Mouse (Mus musculus): ENCODE data around the gene Bco2. TPM values are rescaled to one million over a fixed set of nuclear protein-coding genes. Genes with fewer than 3 reads are reported as not detected.

Bco2 gene
- polyA plus RNA-seq, 1 experiment: 5.3 TPM

- H3K36me3 ChIP-seq (ENCODE audit: control insufficient read depth, insufficient read depth, low read length): no peaks in the 10 kb centered on the region
- H3K27me3 ChIP-seq (replicated peaks; ENCODE audit: control insufficient read depth, insufficient read depth, low read length): no peaks in the 10 kb centered on the region
- TF ChIP-seq POLR2A (IDR thresholded peaks at IDR 0.05; ENCODE audit: low read depth, low read length) (no peak), CTCF (conservative IDR thresholded peaks at IDR 0.05; ENCODE audit: insufficient read depth, insufficient read length, low read depth, low read length) (no peak)
- H3K27ac ChIP-seq (ENCODE audit: insufficient read depth, low read depth, low read length): no peak overlapping the region
- DNase-seq: peak; percentile 28
- H3K4me1 ChIP-seq (ENCODE audit: control insufficient read depth, insufficient read depth, low read length): 0 out of 2 replicates have a peak, but pooled peaks cover 2% of the 10 kb centered on the region
- WGBS: 51% methylated on average over 7 of the region's 7 CpGs
- no peak overlapping the region for H3K4me3 ChIP-seq (ENCODE audit: insufficient read depth, low read depth, low read length)
These were observed 47.4 kb downstream of the Bco2 start for GRCm38 (mm10) chr9:50507570-50507969.

- H3K36me3 ChIP-seq (ENCODE audit: control insufficient read depth, insufficient read depth, low read length): no peaks in the 10 kb centered on the region
- H3K4me3 ChIP-seq (ENCODE audit: insufficient read depth, low read depth, low read length): no peak overlapping the region
- 25% methylated on average over 6 of the region's 6 CpGs for WGBS
- H3K27me3 ChIP-seq (replicated peaks; ENCODE audit: control insufficient read depth, insufficient read depth, low read length): no peaks in the 10 kb centered on the region
- H3K27ac ChIP-seq (ENCODE audit: insufficient read depth, low read depth, low read length): no peak overlapping the region
- H3K4me1 ChIP-seq (ENCODE audit: control insufficient read depth, insufficient read depth, low read length): 0 out of 2 replicates have a peak, but pooled peaks cover 2% of the 10 kb centered on the region
- no peak for TF ChIP-seq CTCF (conservative IDR thresholded peaks at IDR 0.05; ENCODE audit: insufficient read depth, insufficient read length, low read depth, low read length)
- TF ChIP-seq POLR2A (IDR thresholded peaks at IDR 0.05; ENCODE audit: low read depth, low read length): no peak
- no peak for DNase-seq
These were observed 49.6 kb downstream of the Bco2 start for GRCm38 (mm10) chr9:50505405-50505804.

GRCm38 (mm10) chr9:50502949-50503348 is 52.0 kb downstream of the Bco2 start:
- Histone ChIP-seq H3K27me3 (replicated peaks; ENCODE audit: control insufficient read depth, insufficient read depth, low read length) (no peaks in the 10 kb centered on the region), H3K36me3 (ENCODE audit: control insufficient read depth, insufficient read depth, low read length) (no peaks in the 10 kb centered on the region), H3K4me3 (ENCODE audit: insufficient read depth, low read depth, low read length) (no peak overlapping the region), H3K27ac (ENCODE audit: insufficient read depth, low read depth, low read length) (no peak overlapping the region), H3K4me1 (ENCODE audit: control insufficient read depth, insufficient read depth, low read length) (0 out of 2 replicates have a peak, but pooled peaks cover 2% of the 10 kb centered on the region)
- no peak for DNase-seq
- TF ChIP-seq CTCF (conservative IDR thresholded peaks at IDR 0.05; ENCODE audit: insufficient read depth, insufficient read length, low read depth, low read length) (no peak), POLR2A (IDR thresholded peaks at IDR 0.05; ENCODE audit: low read depth, low read length) (no peak)
- WGBS: 93% methylated on average over 3 of the region's 3 CpGs

GRCm38 (mm10) chr9:50500974-50501501 is 53.9 kb downstream of the Bco2 start:
- Histone ChIP-seq H3K27ac (ENCODE audit: insufficient read depth, low read depth, low read length) (no peak overlapping the region), H3K36me3 (ENCODE audit: control insufficient read depth, insufficient read depth, low read length) (no peaks in the 10 kb centered on the region), H3K27me3 (replicated peaks; ENCODE audit: control insufficient read depth, insufficient read depth, low read length) (no peaks in the 10 kb centered on the region), H3K4me1 (ENCODE audit: control insufficient read depth, insufficient read depth, low read length) (0 out of 2 replicates have a peak, but pooled peaks cover 2% of the 10 kb centered on the region), H3K4me3 (ENCODE audit: insufficient read depth, low read depth, low read length) (peak overlapping the region; percentile 21; the same call in 1 of the 2 replicates)
- no peak for TF ChIP-seq CTCF (conservative IDR thresholded peaks at IDR 0.05; ENCODE audit: insufficient read depth, insufficient read length, low read depth, low read length)
- TF ChIP-seq POLR2A (IDR thresholded peaks at IDR 0.05; ENCODE audit: low read depth, low read length): no peak
- 28% methylated on average over 14 of the region's 14 CpGs for WGBS
- DNase-seq: peak; percentile 44

- Histone ChIP-seq H3K27me3 (replicated peaks; ENCODE audit: control insufficient read depth, insufficient read depth, low read length) (no peaks in the 10 kb centered on the region), H3K4me1 (ENCODE audit: control insufficient read depth, insufficient read depth, low read length) (0 out of 2 replicates have a peak, but pooled peaks cover 2% of the 10 kb centered on the region), H3K27ac (ENCODE audit: insufficient read depth, low read depth, low read length) (no peak overlapping the region), H3K4me3 (ENCODE audit: insufficient read depth, low read depth, low read length) (no peak overlapping the region), H3K36me3 (ENCODE audit: control insufficient read depth, insufficient read depth, low read length) (no peaks in the 10 kb centered on the region)
- 64% methylated on average over 15 of the region's 15 CpGs for WGBS
- TF ChIP-seq CTCF (conservative IDR thresholded peaks at IDR 0.05; ENCODE audit: insufficient read depth, insufficient read length, low read depth, low read length) (no peak), POLR2A (IDR thresholded peaks at IDR 0.05; ENCODE audit: low read depth, low read length) (no peak)
- no peak for DNase-seq
These were observed 54.5 kb downstream of the Bco2 start for GRCm38 (mm10) chr9:50500467-50500973.

GRCm38 (mm10) chr9:50499781-50500180 is 55.2 kb downstream of the Bco2 start:
- H3K4me3 ChIP-seq (ENCODE audit: insufficient read depth, low read depth, low read length): no peak overlapping the region
- no peaks in the 10 kb centered on the region for H3K36me3 ChIP-seq (ENCODE audit: control insufficient read depth, insufficient read depth, low read length)
- WGBS: 74% methylated on average over 3 of the region's 3 CpGs
- DNase-seq: no peak
- TF ChIP-seq POLR2A (IDR thresholded peaks at IDR 0.05; ENCODE audit: low read depth, low read length) (no peak), CTCF (conservative IDR thresholded peaks at IDR 0.05; ENCODE audit: insufficient read depth, insufficient read length, low read depth, low read length) (no peak)
- no peaks in the 10 kb centered on the region for H3K27me3 ChIP-seq (replicated peaks; ENCODE audit: control insufficient read depth, insufficient read depth, low read length)
- H3K4me1 ChIP-seq (ENCODE audit: control insufficient read depth, insufficient read depth, low read length): no peaks in the 10 kb centered on the region
- no peak overlapping the region for H3K27ac ChIP-seq (ENCODE audit: insufficient read depth, low read depth, low read length)

GRCm38 (mm10) chr9:50498815-50499214 is 56.2 kb downstream of the Bco2 start:
- DNase-seq: no peak
- H3K27me3 ChIP-seq (replicated peaks; ENCODE audit: control insufficient read depth, insufficient read depth, low read length): no peaks in the 10 kb centered on the region
- TF ChIP-seq CTCF (conservative IDR thresholded peaks at IDR 0.05; ENCODE audit: insufficient read depth, insufficient read length, low read depth, low read length): no peak
- no peak for TF ChIP-seq POLR2A (IDR thresholded peaks at IDR 0.05; ENCODE audit: low read depth, low read length)
- no peaks in the 10 kb centered on the region for H3K36me3 ChIP-seq (ENCODE audit: control insufficient read depth, insufficient read depth, low read length)
- H3K4me3 ChIP-seq (ENCODE audit: insufficient read depth, low read depth, low read length): no peak overlapping the region
- H3K27ac ChIP-seq (ENCODE audit: insufficient read depth, low read depth, low read length): no peak overlapping the region
- H3K4me1 ChIP-seq (ENCODE audit: control insufficient read depth, insufficient read depth, low read length): no peaks in the 10 kb centered on the region
- 64% methylated on average over 16 of the region's 16 CpGs for WGBS
